Mouse (Mus musculus): ENCODE data around the gene Acat2. TPM values are rescaled to one million over a fixed set of nuclear protein-coding genes. Genes with fewer than 3 reads are reported as not detected.
"Not testable (repeated sequence)": the region's sequence is repeated elsewhere in the genome, so short reads cannot be mapped to it uniquely, and the experiment has no call there.

Gene Acat2
- total RNA-seq, 2 experiments from 2014 or later = 3.0 to 3.1 TPM

- no peak for DNase-seq (ENCODE audit: low spot score)
Observed at GRCm38 (mm10) chr17:12909361-12910280, 50.9 kb downstream of the Acat2 start, which contains the start of gene Pnldc1. TSS of gene Pnldc1 (minus strand) at chr17:12910230.

GRCm38 (mm10) chr17:12906436-12906835 is 54.1 kb downstream of the Acat2 start:
- DNase-seq (ENCODE audit: low spot score) = no peak

- DNase-seq (ENCODE audit: low spot score) = no peak
Observed at GRCm38 (mm10) chr17:12905810-12906209, 54.7 kb downstream of the Acat2 start.

DNA sequence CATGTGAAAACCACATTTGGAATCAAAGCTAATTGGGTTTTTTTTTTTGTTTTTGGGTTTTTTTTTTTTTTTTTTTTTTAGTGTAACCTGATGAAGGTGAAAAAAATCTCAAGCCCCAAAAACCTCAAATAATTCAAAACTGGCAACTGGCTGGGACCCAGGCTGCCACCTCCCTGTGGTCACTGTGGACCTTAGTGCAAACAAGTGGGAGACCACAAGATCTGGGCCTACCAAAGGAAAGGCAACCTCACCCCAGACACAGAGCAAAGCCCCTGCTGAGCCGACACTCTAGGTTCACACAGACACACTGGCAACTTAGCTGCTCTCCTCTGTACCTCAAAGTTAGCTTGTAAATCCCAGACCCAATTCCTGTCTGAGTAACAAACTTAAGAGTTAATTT is 56.2 kb downstream of the Acat2 start:
- no peak for DNase-seq (ENCODE audit: low spot score)

DNA sequence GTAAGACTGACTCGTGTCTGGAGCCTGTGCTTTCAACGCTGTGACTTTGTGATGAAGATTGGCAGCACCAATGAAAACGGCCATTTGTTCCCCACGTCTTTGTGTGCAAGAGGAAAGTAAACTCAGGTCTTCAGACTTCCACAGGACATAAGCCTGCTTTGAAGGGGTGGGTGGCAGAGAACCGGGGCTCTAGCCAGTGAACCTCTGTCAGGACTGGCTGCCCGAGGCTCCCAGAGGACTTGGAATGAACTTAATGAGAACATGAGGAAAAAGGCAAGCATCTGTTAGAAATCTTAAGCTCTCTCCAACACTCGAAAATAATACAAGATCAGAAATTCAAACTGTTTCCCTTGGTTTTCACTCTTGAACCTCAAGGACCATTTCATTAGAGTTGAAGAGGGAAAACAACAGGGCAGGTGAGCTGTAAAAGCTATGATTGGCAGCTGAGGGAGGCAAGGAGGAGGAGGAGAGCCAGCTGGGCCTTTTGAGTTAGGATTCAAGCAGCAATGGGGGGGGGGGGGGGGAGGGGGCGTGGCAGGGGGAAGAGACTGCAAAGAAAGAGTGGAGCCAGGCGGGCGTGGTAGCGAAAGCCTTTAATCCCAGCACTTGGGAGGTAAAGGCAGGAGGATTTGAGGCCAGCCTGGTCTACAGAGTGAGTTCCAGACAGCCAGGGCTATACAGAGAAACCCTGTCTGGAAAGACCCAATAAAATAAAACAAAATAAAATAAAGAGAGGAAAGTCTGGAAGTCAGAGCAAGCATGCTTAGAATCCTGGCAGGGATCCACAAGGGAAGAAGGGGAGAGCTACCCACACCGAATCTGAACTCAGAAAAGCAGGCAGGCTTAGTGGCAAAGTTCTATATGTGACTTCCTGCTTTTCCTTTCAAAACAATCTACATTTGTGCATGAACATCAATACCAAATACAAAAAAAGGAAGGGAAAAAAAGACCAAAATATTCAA is 56.9 kb downstream of the Acat2 start:
- DNase-seq (ENCODE audit: low spot score) = no peak

DNA sequence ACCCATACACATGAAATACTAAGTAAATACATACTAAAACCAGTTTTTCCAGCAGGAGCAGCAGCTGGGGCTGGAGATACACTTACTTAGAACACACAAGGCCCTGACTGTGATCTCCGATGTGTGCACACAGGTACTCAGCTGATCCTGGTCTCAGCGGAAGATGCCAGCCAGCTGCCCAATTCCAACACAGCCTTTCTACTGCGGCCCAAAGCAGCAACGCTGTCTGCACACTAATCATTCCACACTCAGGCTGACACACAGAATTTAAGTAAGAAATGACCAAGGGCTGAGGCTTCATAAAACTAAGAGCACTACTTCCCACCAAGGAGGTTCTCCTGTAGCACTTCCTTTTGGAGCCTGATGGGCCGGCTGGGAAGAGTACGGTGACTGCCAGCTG is 58.3 kb downstream of the Acat2 start:
- no peak for DNase-seq (ENCODE audit: low spot score)

DNA sequence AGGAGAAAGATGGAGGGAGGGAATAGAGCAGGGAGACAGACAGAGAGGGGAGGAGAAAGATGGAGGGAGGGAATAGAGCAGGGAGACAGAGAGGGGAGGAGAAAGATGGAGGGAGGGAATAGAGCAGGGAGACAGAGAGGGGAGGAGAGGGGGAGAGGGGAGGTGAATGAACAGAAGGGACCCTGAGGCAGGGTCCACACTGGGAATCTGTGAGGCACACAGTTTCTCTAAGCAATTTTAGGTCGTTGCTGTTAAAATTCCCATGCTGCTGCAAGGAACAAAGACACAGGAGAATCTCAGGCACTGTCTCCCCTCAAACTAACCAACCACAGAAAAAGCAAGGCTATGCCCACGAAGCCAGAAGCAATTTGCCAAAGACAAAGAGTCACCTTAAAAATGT is 61.9 kb downstream of the Acat2 start:
- DNase-seq (ENCODE audit: low spot score) = not testable (repeated sequence)

DNA sequence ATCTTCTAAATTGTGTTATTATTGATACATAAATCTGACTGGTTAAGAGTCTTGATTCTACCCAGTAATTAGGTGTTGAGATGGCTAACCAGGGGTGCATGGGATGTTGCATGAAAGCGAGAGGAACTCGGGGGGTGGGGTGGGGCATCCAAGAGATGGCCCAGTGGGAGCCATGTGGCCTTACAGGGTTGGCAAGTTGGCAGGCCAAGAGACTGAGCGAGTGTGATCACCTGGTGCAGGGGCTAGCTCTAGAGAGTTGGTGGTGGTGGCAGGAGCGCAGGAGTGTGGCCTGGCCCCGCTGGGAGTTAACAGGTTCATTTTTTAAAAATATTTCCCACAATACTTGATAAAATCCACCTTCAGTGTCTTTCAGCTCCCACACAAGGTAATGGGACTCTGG is 62.9 kb downstream of the Acat2 start:
- DNase-seq (ENCODE audit: low spot score) = no peak

Other genes with a start within 250 kb of the Acat2 start
- 10 to 100 TPM; 42.4 to 43.3 TPM for gene Igf2r, start 191.1 kb downstream of the Acat2 start, total RNA-seq (2021)
- gene Mas1, start 92.6 kb downstream of the Acat2 start, total RNA-seq (2021) = under 1 TPM in 1 of 2 experiments, not detected in 1; 0.19 TPM
- gene Mrgprh, start 84.7 kb downstream of the Acat2 start, total RNA-seq (2021) = 1 to 10 TPM; 4.4 to 4.7 TPM
- under 1 TPM; 0.18 to 0.31 TPM for gene Pnldc1, start 50.5 kb downstream of the Acat2 start, total RNA-seq (2021)
- 100 to 1,000 TPM; 167 to 180 TPM for gene Tcp1, start 45.0 kb downstream of the Acat2 start, total RNA-seq (2021)
- gene Mrpl18, start 44.4 kb downstream of the Acat2 start, total RNA-seq (2021) = 100 to 1,000 TPM; 103 to 121 TPM
- gene Acat3, start 20.1 kb downstream of the Acat2 start, total RNA-seq (2021) = not detected
- 10 to 100 TPM; 24.2 to 25.7 TPM for gene Wtap, start 33.4 kb upstream of the Acat2 start, total RNA-seq (2021)
- gene Sod2, start 46.1 kb upstream of the Acat2 start, total RNA-seq (2021) = 100 to 1,000 TPM; 418 to 433 TPM
- not detected for gene Gpr31b, start 91.5 kb upstream of the Acat2 start, total RNA-seq (2021)
- under 1 TPM; 0.25 to 0.38 TPM for gene Tcp10b, start 100.4 kb upstream of the Acat2 start, total RNA-seq (2021)
- gene Unc93a, start 171.1 kb upstream of the Acat2 start, total RNA-seq (2021) = not detected

All from gastrocnemius, adult 18-20 months (tissue).